Mouse (Mus musculus) c-Kit-positive CD71-positive TER-119-negative erythroid progenitor cells, embryonic 14.5 days (primary cell): ENCODE measurements at regions not wholly inside any gene's neighbourhood (a gene's known extent, or its start where the extent isn't known, plus 50 kb on each side); places are given as distances from the start of the nearest gene placed in this dataset.

Experiments used
- DNase-seq: peaks from one replicate; pipeline ENCODE4 v3.0.0-alpha.2; 2013; ENCODE audit warnings: low read depth

- DNase-seq = no peak
Observed at GRCm38 (mm10) chr3:128226503-128226902, 330.4 kb upstream of the Fam241a start.

- DNase-seq = no peak
Observed at GRCm38 (mm10) chr3:128222344-128222743, 326.2 kb upstream of the Fam241a start.

- DNase-seq = no peak
Observed at GRCm38 (mm10) chr3:128221625-128222024, 325.5 kb upstream of the Fam241a start.

- no peak for DNase-seq
Observed at GRCm38 (mm10) chr3:128220776-128221550, 324.8 kb upstream of the Fam241a start.

- DNase-seq = no peak
Observed at GRCm38 (mm10) chr3:128217765-128218415, 321.8 kb upstream of the Fam241a start.

GRCm38 (mm10) chr3:128212256-128212655 is 316.1 kb upstream of the Fam241a start:
- no peak for DNase-seq

GRCm38 (mm10) chr3:128210591-128210990 is 314.5 kb upstream of the Fam241a start:
- DNase-seq = no peak

- no peak for DNase-seq
Observed at GRCm38 (mm10) chr3:128206948-128207347, 310.8 kb upstream of the Fam241a start.

- no peak for DNase-seq
Observed at GRCm38 (mm10) chr3:128206483-128206882, 310.4 kb upstream of the Fam241a start.

- DNase-seq = no peak
Observed at GRCm38 (mm10) chr3:128200574-128201235, 304.6 kb upstream of the Fam241a start.

GRCm38 (mm10) chr3:128199466-128199865 is 303.3 kb upstream of the Fam241a start:
- DNase-seq = no peak

- DNase-seq = no peak
Observed at GRCm38 (mm10) chr3:128192046-128192800, 296.1 kb upstream of the Fam241a start.

GRCm38 (mm10) chr3:128187330-128188044 is 291.4 kb upstream of the Fam241a start:
- DNase-seq = no peak

- DNase-seq = no peak
Observed at GRCm38 (mm10) chr3:128186278-128186677, 290.2 kb upstream of the Fam241a start.

- no peak for DNase-seq
Observed at GRCm38 (mm10) chr3:128181221-128181908, 285.2 kb upstream of the Fam241a start.

- DNase-seq = no peak
Observed at GRCm38 (mm10) chr3:128149216-128149615, 253.1 kb upstream of the Fam241a start.

- no peak for DNase-seq
Observed at GRCm38 (mm10) chr3:128145329-128145728, 249.2 kb upstream of the Fam241a start.

GRCm38 (mm10) chr3:128127836-128128235 is 231.7 kb upstream of the Fam241a start:
- no peak for DNase-seq

GRCm38 (mm10) chr3:128126664-128127063 is 230.5 kb upstream of the Fam241a start:
- DNase-seq = no peak

GRCm38 (mm10) chr3:128122111-128122510 is 226.0 kb upstream of the Fam241a start:
- no peak for DNase-seq
